Mouse (Mus musculus) forebrain, embryonic 15.5 days (tissue): ENCODE measurements around the gene Gm42417. TPM values are rescaled to one million over a fixed set of nuclear protein-coding genes. Genes with fewer than 3 reads are reported as not detected.
"Not testable (repeated sequence)": the region's sequence is repeated elsewhere in the genome, so short reads cannot be mapped to it uniquely, and the experiment has no call there.

ENCODE experiments used
- ATAC-seq: fragments of 200-750 bp; cut with Nextera tagmentation; replicated peaks from 2 replicates; pipeline ENCODE4 v1.8.0; 2017; ENCODE audit warnings: mild to moderate bottlenecking, moderate TSS enrichment, moderate library complexity
- H3K27ac ChIP-seq: fragments of 300-500 bp; sonication (generic); replicated peaks from 2 replicates; pipeline ENCODE4 v1.5.1; 2015; ENCODE audit warnings: mild to moderate bottlenecking, inconsistent platforms
- H3K27me3 ChIP-seq: fragments of 300-500 bp; sonication (generic); 2 replicates; pipeline ENCODE4 v1.6.1; 2015; ENCODE audit warnings: inconsistent platforms
- H3K36me3 ChIP-seq: fragments of 300-500 bp; sonication (generic); 2 replicates; pipeline ENCODE4 v1.6.1; 2015; ENCODE audit warnings: mild to moderate bottlenecking, inconsistent platforms
- H3K4me1 ChIP-seq: fragments of 300-500 bp; sonication (generic); 2 replicates; pipeline ENCODE4 v1.6.1; 2015; ENCODE audit warnings: inconsistent platforms
- H3K4me2 ChIP-seq: fragments of 300-500 bp; sonication (generic); replicated peaks from 2 replicates; pipeline ENCODE4 v1.6.1; 2015; ENCODE audit warnings: mild to moderate bottlenecking, inconsistent platforms
- H3K4me3 ChIP-seq: fragments of 300-500 bp; sonication (generic); 2 replicates; pipeline ENCODE4 v1.5.1; 2015; ENCODE audit warnings: mild to moderate bottlenecking, inconsistent platforms
- H3K9ac ChIP-seq: fragments of 300-500 bp; sonication (generic); replicated peaks from 2 replicates; pipeline ENCODE4 v1.6.1; 2015; ENCODE audit warnings: mild to moderate bottlenecking, inconsistent platforms
- H3K9me3 ChIP-seq: fragments of 300-500 bp; sonication (generic); 2 replicates; pipeline ENCODE4 v1.6.1; 2016; ENCODE audit warnings: inconsistent platforms
- WGBS: fragments of 180-500 bp; shearing (Covaris S2); methylation state at CpG from one replicate; pipeline ENCODE4 v1.1.7; 2015; ENCODE audit warnings: mixed read lengths; 5-methylcytosine and 5-hydroxymethylcytosine counted together
- polyA plus RNA-seq: library from polyadenylated mRNA; unstranded; fragments of >200 nt; fragmentation: Nextera tagmentation; extraction: Ambion mirVana; gene quantifications from 2 replicates; pipeline ENCODE4 v1.2.1, GENCODE M21; 2015

Gm42417 gene
- polyA plus RNA-seq, 1 experiment from 2014 or later = not detected

DNA sequence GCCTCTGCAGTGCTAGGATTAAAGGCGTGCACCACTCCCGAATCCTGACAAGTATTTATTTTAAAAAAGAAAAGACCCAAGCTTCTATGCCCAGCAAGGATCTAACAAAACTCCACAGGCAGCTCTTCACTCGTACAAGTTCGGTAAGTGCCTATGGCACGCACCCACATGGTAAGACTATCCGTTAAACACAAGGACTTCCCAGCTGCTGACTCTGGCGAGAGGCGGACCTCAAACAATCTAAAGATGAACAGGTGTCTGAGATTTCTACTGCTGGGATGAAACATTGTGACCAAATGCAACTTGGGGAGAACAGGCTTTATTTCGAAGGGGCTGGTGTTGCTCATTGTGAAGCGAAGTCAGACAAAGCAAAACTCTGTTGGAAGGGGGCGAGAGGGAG, 903 bp upstream of the Gm42417 start:
- ATAC-seq = no peak
- Histone ChIP-seq H3K4me3 (no peak overlapping the region), H3K27me3 (no peaks in the 10 kb centered on the region), H3K4me1 (peaks cover 6% of the 10 kb centered on the region; the same call in 1 of the 2 replicates), H3K27ac (no peak overlapping the region), H3K36me3 (peaks cover 17% of the 10 kb centered on the region), H3K4me2 (no peak overlapping the region), H3K9ac (no peak overlapping the region), H3K9me3 (no peaks in the 10 kb centered on the region)
- 88% methylated on average over 11 of the region's 11 CpGs for WGBS

DNA sequence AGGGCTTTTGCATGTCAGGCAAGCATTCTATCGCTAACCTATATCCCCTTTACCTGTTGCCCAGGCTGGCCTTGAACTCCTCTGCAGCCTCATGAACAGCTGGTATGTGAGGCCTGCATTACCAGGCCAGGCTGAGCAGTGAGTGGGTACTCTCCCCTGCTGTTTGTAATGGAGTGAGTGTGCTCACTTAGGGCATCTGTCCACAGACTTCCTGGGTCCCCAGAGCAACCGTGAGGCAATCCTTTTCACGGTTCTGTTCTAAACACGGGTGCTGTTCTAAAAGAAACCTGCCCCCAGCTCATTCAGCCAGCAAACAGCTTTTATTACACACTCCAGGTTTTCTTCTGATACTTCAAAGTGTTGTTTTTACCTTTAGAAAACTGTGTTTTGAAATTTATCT, 502 bp downstream of the Gm42417 start:
- Histone ChIP-seq H3K27me3 (no peaks in the 10 kb centered on the region), H3K9me3 (no peaks in the 10 kb centered on the region), H3K4me2 (no peak overlapping the region), H3K4me3 (no peak overlapping the region), H3K36me3 (peaks cover 17% of the 10 kb centered on the region), H3K4me1 (peaks cover 6% of the 10 kb centered on the region; the same call in 1 of the 2 replicates), H3K27ac (no peak overlapping the region), H3K9ac (no peak overlapping the region)
- 82% methylated on average over 4 of the region's 4 CpGs for WGBS
- ATAC-seq = no peak

DNA sequence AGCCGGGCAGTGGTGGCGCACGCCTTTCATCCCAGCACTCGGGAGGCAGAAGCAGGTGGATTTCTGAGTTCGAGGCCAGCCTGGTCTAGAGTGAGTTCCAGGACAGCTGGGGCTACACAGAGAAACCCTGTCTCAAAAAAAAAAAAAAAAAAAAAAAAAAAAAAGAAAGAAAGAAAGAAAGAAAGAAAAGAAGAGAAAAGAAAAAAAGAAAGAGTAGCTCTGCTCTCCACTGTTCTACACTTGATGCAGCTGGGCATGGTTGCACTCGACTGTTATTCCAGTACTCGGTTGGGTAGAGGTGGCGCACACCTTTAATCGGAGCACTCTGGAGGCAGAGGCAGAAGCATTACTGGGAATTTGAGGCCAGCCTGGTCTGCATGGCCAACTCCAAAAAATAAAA, 2.4 kb downstream of the Gm42417 start, which contains the start of gene Ankrd23:
Gene Ankrd23, minus strand, starts transcription at position 101 of the 400 bp plus-strand sequence.
- H3K27ac ChIP-seq, H3K4me1 ChIP-seq, ATAC-seq, H3K9me3 ChIP-seq, H3K27me3 ChIP-seq, H3K4me2 ChIP-seq, H3K9ac ChIP-seq, H3K4me3 ChIP-seq: not testable (repeated sequence)
- peaks cover 15% of the 10 kb centered on the region for H3K36me3 ChIP-seq
- WGBS = 94% methylated on average over 9 of the region's 9 CpGs

DNA sequence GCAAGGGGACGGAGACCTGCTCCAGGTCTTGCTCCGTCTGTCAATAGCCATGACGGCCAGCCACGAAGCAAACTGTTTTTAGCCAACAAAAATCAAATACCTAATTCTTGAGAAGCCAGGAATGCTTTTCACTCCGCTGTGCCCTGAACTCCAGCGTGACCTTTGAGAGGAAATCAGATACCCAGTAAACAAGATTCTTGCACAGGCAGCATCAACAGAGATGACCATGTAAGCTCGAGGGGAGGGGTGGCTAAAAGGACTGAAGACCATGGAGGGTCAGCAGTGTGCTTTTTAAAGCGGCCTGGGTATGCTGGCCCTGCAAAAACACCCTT, 2.9 kb downstream of the Gm42417 start:
- no peak for ATAC-seq
- WGBS = 88% methylated on average over 8 of the region's 8 CpGs
- no peak overlapping the region for H3K4me2 ChIP-seq

DNA sequence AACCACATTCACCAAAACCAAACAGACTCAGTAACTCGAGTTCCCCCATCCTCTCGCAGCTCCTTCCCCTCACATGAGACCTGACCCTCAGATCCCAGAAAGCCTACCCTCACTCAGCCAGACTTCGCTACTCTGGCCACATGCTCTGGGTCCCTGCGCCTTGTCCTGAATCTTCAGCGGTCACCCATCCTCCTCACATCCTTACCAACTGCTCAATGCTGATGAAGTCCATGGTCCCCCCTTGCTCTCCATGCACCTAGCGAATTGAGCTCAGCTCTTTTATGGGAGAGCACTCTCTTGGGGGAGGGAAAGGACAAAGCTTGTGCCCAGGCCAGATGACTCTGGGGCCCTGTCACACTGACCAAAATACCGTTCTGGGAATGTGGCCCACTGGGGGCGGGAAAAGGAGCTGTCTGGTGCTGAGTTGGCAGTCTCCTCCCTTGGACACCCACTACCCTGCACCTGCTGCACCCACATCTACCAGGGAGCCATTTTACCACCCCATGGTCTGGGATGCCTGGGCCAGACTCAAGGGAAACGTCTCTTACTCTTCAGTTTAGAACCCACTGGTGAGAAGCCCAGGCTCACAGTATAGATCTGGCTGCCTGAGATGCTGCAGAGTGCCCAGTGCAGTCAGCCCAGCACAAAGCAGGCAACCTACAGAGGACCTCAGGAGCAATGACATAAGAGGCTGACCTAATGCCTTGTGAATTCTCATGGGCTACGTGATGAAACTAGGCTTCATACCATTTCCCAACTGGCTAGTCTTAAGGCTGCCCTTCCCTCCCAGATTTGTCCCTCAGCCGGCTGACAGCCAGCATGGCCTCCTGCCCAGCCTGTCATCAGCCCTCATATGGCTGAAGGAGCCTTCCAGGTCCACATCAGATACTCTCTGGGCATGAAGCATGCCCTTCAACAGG, 3.5 kb downstream of the Gm42417 start:
- Histone ChIP-seq H3K27me3 (no peaks in the 10 kb centered on the region), H3K9me3 (no peaks in the 10 kb centered on the region), H3K9ac (no peak overlapping the region), H3K4me3 (no peak overlapping the region), H3K27ac (no peak overlapping the region), H3K36me3 (0 out of 2 replicates have a peak, but pooled peaks cover 7% of the 10 kb centered on the region), H3K4me2 (no peak overlapping the region), H3K4me1 (peaks cover 6% of the 10 kb centered on the region; the same call in 1 of the 2 replicates)
- no peak for ATAC-seq
- 88% methylated on average over 11 of the region's 11 CpGs for WGBS

More for the DNA sequence above, 2.9 kb downstream of the Gm42417 start:
- no peak overlapping the region for H3K27ac ChIP-seq
- H3K4me1 ChIP-seq = peaks cover 6% of the 10 kb centered on the region; the same call in 1 of the 2 replicates
- no peaks in the 10 kb centered on the region for H3K9me3 ChIP-seq
- peaks cover 11% of the 10 kb centered on the region for H3K36me3 ChIP-seq
- H3K4me3 ChIP-seq = no peak overlapping the region
- no peaks in the 10 kb centered on the region for H3K27me3 ChIP-seq
- H3K9ac ChIP-seq = no peak overlapping the region

DNA sequence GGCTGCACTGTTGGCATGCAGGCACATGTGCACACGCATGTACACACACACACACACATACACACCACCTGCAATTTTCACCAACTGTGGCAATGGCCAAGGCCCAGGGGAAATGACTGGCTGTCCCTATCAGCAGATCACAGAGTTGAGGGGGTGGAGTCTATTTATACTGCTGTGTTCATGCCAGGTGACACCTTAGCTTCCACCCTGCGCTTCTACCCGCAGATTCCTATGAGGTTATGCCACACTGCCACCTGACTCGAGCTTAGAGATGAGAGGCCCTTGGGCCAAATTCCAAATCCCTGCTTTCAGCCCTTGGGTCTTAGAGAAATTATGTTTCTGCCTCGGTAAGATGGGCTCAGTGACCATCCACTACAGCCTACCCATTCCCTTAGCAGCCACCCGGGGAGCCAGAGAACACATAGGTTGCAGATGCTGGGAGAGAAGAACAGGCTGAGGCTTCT, 4.6 kb downstream of the Gm42417 start:
- Histone ChIP-seq H3K27me3 (no peaks in the 10 kb centered on the region), H3K9me3 (no peaks in the 10 kb centered on the region), H3K36me3 (no peaks in the 10 kb centered on the region), H3K4me2 (no peak overlapping the region), H3K4me3 (no peak overlapping the region), H3K9ac (no peak overlapping the region), H3K4me1 (peaks cover 15% of the 10 kb centered on the region), H3K27ac (no peak overlapping the region)
- no peak for ATAC-seq
- WGBS = 89% methylated on average over 6 of the region's 6 CpGs

DNA sequence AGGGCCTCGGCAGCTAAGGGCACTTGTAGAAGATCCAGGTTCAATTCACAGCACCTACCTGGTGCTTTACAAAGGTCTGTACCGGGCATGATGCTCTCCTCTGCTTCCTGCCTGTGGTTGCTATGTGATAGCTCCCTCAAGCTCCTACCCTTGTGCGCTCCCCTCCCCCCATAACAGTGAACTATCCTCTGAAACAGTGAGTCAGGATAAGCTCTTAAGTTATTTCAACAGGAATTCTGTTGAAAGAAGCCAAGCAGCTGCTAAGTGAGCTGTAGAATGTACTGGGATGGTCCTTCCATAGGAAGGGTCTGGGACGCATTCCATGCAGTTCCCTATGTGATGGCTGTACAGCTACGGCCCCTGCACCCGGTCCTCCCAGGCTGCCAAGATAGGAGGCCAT, 5.7 kb downstream of the Gm42417 start:
- no peak overlapping the region for H3K4me3 ChIP-seq
- no peak for ATAC-seq
- H3K4me2 ChIP-seq = no peak overlapping the region
- 86% methylated on average over 6 of the region's 6 CpGs for WGBS
- no peaks in the 10 kb centered on the region for H3K36me3 ChIP-seq
- H3K9ac ChIP-seq = no peak overlapping the region
- peaks cover 18% of the 10 kb centered on the region for H3K4me1 ChIP-seq
- H3K27ac ChIP-seq = no peak overlapping the region
- H3K9me3 ChIP-seq = no peaks in the 10 kb centered on the region
- no peaks in the 10 kb centered on the region for H3K27me3 ChIP-seq

DNA sequence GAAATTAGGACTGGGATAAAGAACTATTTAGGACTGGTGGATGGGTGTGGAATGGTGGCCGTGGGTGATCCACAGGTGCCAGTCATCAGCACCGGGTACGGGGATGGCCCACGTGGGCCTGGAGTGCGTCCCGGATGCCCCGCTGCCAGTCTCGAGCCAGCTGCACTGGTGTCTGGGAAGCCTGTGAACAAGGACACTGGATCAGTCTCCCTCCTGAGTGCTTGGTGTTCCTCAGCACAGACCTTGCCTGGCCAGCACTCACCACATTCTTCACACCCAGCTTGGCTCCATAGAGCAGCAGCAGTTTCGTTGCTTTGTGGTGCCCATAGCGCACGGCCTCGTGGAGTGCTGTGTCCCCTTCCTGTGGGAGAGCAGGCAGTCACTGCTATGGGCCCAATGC, 7.8 kb downstream of the Gm42417 start:
- no peaks in the 10 kb centered on the region for H3K27me3 ChIP-seq
- H3K36me3 ChIP-seq = peaks cover 10% of the 10 kb centered on the region; the same call in 1 of the 2 replicates
- no peaks in the 10 kb centered on the region for H3K9me3 ChIP-seq
- 88% methylated on average over 12 of the region's 12 CpGs for WGBS
- no peak overlapping the region for H3K9ac ChIP-seq
- ATAC-seq = no peak
- no peak overlapping the region for H3K4me2 ChIP-seq
- no peak overlapping the region for H3K27ac ChIP-seq
- no peak overlapping the region for H3K4me3 ChIP-seq
- peaks cover 28% of the 10 kb centered on the region for H3K4me1 ChIP-seq

DNA sequence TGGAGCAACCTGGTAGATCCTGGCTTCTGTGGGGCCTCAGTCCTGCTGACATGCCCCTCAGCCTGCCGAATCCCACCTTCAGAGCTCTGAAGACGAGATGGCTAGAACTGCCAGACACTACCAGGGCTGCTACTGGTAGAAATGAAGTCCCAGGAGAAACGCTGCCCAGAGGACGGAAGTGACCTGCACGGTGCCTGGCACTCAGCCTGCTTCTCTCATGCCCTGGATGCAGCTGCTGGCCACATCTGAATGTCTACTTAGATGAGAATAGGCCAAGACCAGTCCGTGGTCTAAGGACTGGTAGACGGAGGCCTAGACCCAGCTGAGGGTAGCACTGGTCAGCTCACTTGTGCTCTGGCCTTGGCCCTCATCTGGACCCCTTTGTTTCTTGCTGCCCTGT, 8.3 kb downstream of the Gm42417 start:
- Histone ChIP-seq H3K36me3 (peaks cover 10% of the 10 kb centered on the region; the same call in 1 of the 2 replicates), H3K4me1 (peaks cover 28% of the 10 kb centered on the region), H3K4me3 (no peak overlapping the region), H3K27me3 (no peaks in the 10 kb centered on the region), H3K9me3 (no peaks in the 10 kb centered on the region), H3K4me2 (no peak overlapping the region), H3K9ac (no peak overlapping the region), H3K27ac (0 out of 2 replicates have a peak overlapping the region, but pooled peaks have one; percentile 22)
- 95% methylated on average over 7 of the region's 7 CpGs for WGBS
- no peak for ATAC-seq

DNA sequence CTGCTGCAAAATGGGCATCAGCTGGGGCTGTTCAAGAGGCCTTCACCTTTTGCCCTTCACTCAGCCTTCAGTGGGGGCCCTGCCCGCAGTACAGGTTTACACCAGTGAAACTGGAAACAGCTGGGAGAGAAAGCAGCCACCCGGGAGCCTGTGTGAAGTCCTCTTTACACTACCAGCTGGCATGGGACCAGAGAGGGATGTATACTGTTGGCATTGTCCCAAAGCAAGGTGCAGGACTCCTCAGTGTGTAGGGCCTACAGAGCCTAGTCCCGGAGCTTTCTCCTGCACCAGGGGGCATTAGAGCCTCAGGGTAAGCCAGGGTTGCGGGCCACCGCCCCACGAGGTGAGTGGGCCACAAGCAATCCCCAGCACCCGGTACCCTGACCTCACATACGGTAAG, 8.7 kb downstream of the Gm42417 start:
- WGBS = 66% methylated on average over 8 of the region's 8 CpGs
- peaks cover 15% of the 10 kb centered on the region for H3K36me3 ChIP-seq
- H3K9ac ChIP-seq = no peak overlapping the region
- ATAC-seq = no peak
- no peaks in the 10 kb centered on the region for H3K9me3 ChIP-seq
- no peaks in the 10 kb centered on the region for H3K27me3 ChIP-seq
- no peak overlapping the region for H3K4me2 ChIP-seq
- H3K27ac ChIP-seq = 0 out of 2 replicates have a peak overlapping the region, but pooled peaks have one; percentile 22
- no peak overlapping the region for H3K4me3 ChIP-seq
- H3K4me1 ChIP-seq = peaks cover 28% of the 10 kb centered on the region

DNA sequence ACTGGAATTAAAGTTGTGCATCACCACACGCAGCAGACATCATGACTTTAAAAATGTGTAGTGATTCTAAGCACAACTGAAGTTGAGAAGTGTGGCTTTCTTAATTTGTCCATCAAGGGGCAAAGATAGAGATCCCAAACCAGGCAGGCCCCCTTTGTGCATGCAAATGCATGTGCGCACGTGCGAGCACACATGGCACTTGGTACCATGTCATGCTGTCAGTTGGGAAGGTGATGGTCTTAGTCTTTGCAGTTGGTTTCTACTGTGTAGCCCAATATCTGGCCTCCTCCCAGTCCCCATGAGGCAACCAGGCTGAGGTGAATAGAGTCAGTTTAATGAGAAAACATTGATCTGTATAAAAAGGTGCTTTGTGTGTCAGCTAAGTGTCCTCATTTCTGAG, 9.4 kb downstream of the Gm42417 start:
- no peak for ATAC-seq

DNA sequence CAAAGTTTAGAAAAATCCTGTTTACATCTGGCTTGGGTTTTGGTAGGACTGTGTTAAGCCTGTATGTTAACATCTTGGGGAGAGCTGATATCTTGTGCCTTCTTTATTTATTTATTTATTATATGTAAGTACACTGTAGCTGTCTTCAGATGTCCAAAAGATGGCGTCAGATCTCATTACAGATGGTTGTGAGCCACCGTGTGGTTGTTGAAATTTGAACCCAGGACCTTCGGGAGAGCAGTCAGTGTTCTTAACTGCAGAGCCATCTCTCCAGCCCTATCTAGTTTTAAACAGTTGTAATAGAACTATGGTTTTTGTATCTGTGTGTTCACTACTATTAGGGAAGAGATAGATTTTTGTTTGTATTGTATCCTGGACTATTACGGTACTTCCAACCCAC, 10.0 kb downstream of the Gm42417 start:
- Histone ChIP-seq H3K9me3 (no peaks in the 10 kb centered on the region), H3K4me3 (no peak overlapping the region), H3K36me3 (peaks cover 27% of the 10 kb centered on the region), H3K4me1 (peaks cover 30% of the 10 kb centered on the region), H3K9ac (no peak overlapping the region), H3K4me2 (no peak overlapping the region), H3K27me3 (no peaks in the 10 kb centered on the region), H3K27ac (no peak overlapping the region)
- WGBS = 96% methylated on average over 4 of the region's 4 CpGs
- ATAC-seq = no peak

More for the DNA sequence above, 9.4 kb downstream of the Gm42417 start:
- no peak overlapping the region for H3K4me2 ChIP-seq
- H3K9ac ChIP-seq = no peak overlapping the region
- H3K4me1 ChIP-seq = peaks cover 28% of the 10 kb centered on the region
- H3K27me3 ChIP-seq = no peaks in the 10 kb centered on the region
- H3K36me3 ChIP-seq = peaks cover 21% of the 10 kb centered on the region
- WGBS = 87% methylated on average over 4 of the region's 4 CpGs
- H3K9me3 ChIP-seq = no peaks in the 10 kb centered on the region
- no peak overlapping the region for H3K27ac ChIP-seq
- H3K4me3 ChIP-seq = no peak overlapping the region
